Mouse (Mus musculus) v-Abl transformed pro-B cells (cell line): ENCODE data around the gene Clec18a.
"Not testable (repeated sequence)": the region's sequence is repeated elsewhere in the genome, so short reads cannot be mapped to it uniquely, and the experiment has no call there.

Experiments used
- in situ Hi-C, 2 experiments: fragments of 400-800 bp; cut with MboI; formaldehyde crosslinking; loops; one replicate each; pipeline ENCODE4 v1.15.1; 2025; ENCODE audit not compliant: unreplicated experiment in 2 of 2

Gene Clec18a

GRCm38 (mm10) chr8:111058946-111059572, 33.2 kb downstream of the Clec18a start:
- in situ Hi-C loops = no loop called here

- in situ Hi-C loops = no loop called here
Measured at GRCm38 (mm10) chr8:111056691-111057293, 35.4 kb downstream of the Clec18a start.

- in situ Hi-C loops = no loop called here
Measured at GRCm38 (mm10) chr8:111056158-111056663, 36.0 kb downstream of the Clec18a start, which contains the start of gene Exosc6. Gene Exosc6 (plus strand): TSS chr8:111056339.

- in situ Hi-C loops = no loop called here
Measured at GRCm38 (mm10) chr8:111055661-111056060, 36.6 kb downstream of the Clec18a start.

- in situ Hi-C loops = no loop called here
Measured at GRCm38 (mm10) chr8:111055031-111055634, 37.1 kb downstream of the Clec18a start.

GRCm38 (mm10) chr8:111053827-111054518, 38.3 kb downstream of the Clec18a start:
- in situ Hi-C loops = no loop called here

GRCm38 (mm10) chr8:111049106-111049505, 43.1 kb downstream of the Clec18a start:
- in situ Hi-C loops = loop anchor here (5.0 kb wide), 3 partner anchors 62 to 192 kb away; no protein-coding TSS in a partner anchor

GRCm38 (mm10) chr8:111048694-111049093, 43.5 kb downstream of the Clec18a start:
- in situ Hi-C loops = loop anchor here (5.0 kb wide), 3 partner anchors 61 to 191 kb away; no protein-coding TSS in a partner anchor

GRCm38 (mm10) chr8:111044003-111044734, 48.1 kb downstream of the Clec18a start:
- in situ Hi-C loops = no loop called here

- in situ Hi-C loops = no loop called here
Measured at GRCm38 (mm10) chr8:111042546-111042945, 49.7 kb downstream of the Clec18a start.

GRCm38 (mm10) chr8:111036591-111036990, 55.6 kb downstream of the Clec18a start:
- in situ Hi-C loops = loop anchor here in 1 of 2 experiments (5.0 kb wide), 1 partner anchor 39 kb away; the partner anchor contains the start of gene Ddx19a

GRCm38 (mm10) chr8:111034276-111034675, 58.0 kb downstream of the Clec18a start:
- in situ Hi-C loops = no loop called here

GRCm38 (mm10) chr8:111033482-111034215, 58.6 kb downstream of the Clec18a start:
- in situ Hi-C loops = no loop called here

- in situ Hi-C loops = no loop called here
Measured at GRCm38 (mm10) chr8:111032916-111033315, 59.3 kb downstream of the Clec18a start, which contains the start of gene Aars. Gene Aars (plus strand): TSS chr8:111033144.

- in situ Hi-C loops = no loop called here
Measured at GRCm38 (mm10) chr8:111031572-111031971, 60.7 kb downstream of the Clec18a start, which contains the start of gene Ddx19b. Gene Ddx19b (minus strand): TSS chr8:111031751.

- in situ Hi-C loops = no loop called here
Measured at GRCm38 (mm10) chr8:111030045-111030444, 62.2 kb downstream of the Clec18a start.

- in situ Hi-C loops = no loop called here
Measured at GRCm38 (mm10) chr8:111029589-111029988, 62.6 kb downstream of the Clec18a start.

- in situ Hi-C loops = no loop called here
Measured at GRCm38 (mm10) chr8:111027391-111027937, 64.8 kb downstream of the Clec18a start.

- in situ Hi-C loops = not testable (repeated sequence)
Measured at GRCm38 (mm10) chr8:111026609-111027008, 65.6 kb downstream of the Clec18a start.
